Mouse (Mus musculus): Measurements from ENCODE around the gene Ccdc115. TPM values are rescaled to one million over a fixed set of nuclear protein-coding genes. Genes with fewer than 3 reads are reported as not detected.
"Not testable (repeated sequence)": the region's sequence is repeated elsewhere in the genome, so short reads cannot be mapped to it uniquely, and the experiment has no call there.

Ccdc115 gene
- polyA plus RNA-seq, 2 experiments from 2014 or later: 35.5 to 37.9 TPM

DNA sequence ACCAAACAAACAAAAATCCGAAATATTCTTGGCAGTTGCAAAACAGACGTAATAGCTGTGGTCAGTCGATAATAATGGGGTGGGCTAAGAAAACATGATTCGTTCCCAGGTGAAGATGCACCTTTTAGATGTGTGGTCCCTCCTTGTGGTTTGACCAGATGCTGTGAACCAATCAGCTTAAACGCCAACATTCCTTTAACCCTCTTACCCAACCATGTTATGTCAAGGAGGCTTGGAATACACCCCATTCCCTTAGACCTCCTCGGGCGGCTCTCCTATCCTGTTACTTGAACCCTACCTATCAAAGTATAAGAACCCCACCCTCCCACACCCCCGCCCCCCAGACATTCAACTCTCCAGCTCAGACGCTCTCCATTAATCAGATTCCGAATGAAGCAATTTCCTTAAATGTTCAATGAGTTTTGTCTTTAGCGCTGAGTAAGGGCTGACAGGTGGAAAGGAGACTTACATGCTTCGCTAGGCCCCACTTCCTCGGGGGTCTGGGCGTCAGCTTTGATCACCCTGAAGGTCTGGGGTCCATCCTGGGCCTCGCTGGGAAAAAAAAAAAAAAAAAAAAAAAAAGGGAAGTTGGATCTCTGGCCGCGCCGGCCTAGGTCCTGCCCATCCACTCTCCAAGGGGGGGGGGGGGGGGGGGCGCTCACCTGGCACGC is 956 bp downstream of the Ccdc115 start:
- ATAC-seq: no peak

DNA sequence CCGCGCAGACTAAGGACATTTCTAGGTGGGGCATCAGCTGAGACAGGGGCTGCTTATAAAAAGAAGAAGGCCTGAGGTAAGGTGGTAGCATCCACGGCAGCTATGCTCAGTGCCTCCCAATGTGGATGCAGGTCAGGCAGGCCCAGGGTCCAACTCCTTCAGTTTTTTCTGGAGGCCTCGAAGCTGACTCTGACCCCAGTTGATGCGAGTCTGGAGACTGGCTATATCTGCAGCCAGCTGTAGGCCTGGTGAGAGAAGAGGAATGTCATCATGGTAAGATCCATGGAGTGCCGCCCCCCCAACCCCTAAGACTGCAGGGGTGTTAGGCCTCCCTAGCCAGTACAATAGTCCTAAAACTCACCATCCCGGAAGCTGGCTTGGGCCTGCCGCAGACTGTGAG is 2.1 kb downstream of the Ccdc115 start:
- ATAC-seq: not testable (repeated sequence)

DNA sequence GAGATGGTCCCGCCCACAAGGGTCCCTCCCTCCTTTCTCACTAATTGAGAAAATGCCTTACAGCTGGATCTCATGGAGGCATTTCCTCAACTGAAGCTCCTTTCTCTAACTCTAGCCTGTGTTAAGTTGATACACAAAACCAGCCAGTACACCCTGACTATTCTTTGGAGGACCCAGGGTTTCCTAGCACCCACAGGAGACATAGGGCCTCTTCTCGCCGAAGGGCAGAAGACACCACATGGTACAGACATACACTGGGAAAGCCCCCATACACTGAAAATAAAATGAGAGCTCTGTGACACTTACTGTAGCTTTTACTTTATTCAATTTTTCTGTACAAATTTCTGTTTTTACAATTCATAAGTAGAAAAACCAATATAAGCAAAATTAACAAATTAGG is 3.1 kb downstream of the Ccdc115 start:
- no peak for ATAC-seq

DNA sequence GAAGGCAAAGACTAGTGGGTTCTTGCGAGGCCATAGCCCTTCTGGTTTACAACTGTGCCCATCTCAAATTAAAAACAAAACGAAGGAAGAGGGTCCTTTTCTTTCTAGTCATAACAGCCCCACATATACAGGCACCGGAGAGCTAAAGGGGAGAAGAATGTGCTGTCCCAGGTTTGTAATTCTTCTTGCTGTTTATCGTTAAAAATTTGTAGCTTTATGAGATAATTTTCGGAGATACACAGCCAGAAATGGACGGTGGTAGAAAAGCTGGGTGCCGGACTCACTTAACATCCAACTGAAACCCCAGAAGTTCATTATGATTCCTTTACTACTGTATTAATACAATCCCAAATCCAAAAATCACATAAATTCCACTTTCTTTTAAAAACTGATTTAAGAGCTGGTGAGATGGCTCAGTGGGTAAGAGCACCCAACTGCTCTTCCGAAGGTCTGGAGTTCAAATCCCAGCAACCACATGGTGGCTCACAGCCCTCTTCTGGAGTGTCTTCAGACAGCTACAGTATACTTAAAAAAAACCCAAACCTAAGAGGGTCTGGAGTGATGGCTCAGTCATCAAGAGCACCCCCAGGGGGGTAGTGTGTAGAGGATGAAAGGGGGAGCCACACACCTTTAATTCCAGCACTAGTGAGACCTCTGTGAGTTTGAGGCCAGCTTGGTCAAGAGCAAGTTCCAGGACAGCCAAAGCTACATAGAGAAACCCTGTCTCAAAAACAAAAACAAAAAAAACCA is 3.9 kb downstream of the Ccdc115 start:
- no peak for ATAC-seq

DNA sequence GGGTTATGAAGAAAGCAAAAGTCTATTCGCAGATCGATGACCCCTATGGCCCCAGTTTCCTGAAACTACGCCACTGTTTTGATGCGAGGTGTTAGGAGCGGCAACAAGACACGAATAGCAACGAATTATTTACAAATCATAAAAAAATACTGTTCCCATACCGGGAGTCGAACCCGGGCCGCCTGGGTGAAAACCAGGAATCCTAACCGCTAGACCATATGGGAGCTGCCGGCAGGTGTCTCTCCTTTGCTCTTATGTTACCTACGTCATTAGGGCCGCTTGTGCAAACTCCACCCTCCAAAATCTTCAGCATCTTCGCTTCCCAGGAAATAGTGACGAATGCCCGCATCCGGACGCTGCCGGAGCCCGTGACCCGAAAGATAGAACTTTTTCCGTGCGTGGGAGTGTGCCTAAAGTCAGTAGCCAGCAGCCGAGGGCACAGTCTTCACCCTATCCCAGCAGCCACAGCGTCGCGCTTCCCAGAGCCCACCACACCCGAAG is 4.8 kb downstream of the Ccdc115 start:
- ATAC-seq: peak; percentile 12

DNA sequence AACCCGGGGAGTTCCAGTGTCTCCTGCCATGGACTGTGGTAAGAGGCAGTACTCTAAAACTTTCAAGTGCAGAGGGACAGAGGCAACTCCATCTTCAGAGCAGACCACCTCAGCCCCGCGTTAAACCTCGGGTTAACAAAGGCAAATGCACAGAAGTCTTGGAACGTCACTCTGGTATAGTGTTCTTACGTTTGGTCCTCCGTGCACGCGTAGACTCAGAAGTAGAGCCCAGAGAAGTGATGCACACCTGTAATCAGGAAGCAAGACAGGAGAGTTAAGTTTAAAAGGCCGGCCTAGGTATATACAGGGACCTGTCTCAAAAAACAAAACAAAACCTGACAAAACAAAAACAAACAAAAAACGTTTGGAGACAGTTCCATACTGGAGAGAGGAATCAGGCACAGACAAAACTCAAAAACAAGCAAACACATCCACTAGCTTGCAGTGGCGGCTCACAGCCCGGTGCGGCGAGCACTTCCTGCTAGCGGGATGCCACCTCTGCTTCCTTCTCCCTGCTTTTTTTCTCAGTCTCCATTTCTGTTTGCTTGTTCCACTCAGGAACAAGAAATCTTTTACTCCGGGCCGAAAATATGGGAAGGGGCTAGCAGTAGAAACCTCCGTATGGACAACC is 5.5 kb downstream of the Ccdc115 start:
- ATAC-seq: peak; percentile 48

DNA sequence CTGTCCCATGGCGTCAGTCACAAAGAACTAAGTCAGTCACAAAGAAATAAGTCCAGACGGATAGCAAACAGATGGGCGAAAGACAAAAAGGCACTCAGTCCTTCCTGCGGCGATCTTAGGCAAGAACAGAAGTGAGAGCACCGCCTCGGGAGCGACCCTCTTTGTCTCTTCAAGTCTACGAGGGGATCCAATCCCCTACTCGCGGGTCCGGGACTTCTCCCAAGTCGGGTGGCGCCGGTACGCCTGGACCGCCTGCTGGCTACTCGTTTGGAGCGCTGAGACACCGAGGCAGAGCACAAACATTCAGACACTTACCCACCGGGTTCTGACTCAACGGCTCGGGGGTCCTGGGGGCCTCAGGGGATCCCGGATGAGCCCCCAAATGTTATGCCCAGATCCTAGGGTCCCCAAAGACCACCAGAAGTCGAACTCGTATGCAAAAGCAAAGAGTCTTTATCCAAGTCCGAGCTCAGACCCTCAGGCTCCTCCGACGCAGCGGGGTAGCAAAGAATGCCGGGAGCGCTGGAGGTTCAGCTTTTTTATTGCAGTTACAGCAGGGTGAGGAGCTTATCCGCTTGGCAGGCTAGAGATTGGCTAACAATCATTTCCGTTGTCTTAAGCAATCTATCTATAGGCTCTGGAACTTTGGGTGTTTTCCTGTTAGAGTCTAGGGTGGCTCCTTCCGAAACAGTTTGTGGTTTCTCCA is 6.5 kb downstream of the Ccdc115 start:
- ATAC-seq: peak; percentile 46

DNA sequence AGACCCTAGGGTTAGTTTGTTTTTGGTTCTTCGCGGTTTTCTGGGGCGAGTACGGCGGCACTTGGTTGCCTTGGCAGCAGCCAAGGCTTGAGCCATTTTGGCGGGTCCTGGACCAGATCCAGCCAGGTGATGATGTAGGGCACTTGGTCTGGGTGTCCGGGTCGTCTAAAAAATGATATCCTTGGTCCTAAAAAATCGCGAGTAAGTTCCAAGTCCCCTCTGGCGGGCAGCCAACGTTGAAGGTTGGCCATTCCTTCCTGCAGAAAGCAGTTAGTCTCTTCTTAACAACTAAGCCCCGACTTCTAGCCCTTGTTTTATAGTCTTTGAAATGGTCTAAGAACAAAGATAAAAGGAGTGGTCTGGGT is 7.1 kb downstream of the Ccdc115 start:
- ATAC-seq: no peak

DNA sequence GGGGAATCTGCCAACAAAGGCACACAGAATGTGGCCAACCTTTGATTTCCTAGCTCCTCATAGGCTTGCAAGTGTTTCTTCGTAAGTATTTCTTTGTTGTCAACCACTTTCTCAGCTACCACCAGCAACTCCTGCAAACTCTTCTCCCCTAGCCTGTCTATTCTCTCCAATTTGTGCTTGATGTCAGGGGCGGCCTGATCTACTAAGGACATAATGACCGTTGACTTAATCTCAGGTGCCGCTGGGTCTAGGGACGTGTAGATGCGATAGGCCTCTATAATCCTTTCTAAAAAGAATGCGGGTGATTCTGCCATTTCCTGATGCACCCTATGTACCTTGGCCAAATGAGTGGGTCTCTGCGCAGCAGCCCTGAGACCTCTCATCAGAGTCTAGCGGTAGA is 8.0 kb downstream of the Ccdc115 start:
- ATAC-seq: no peak

DNA sequence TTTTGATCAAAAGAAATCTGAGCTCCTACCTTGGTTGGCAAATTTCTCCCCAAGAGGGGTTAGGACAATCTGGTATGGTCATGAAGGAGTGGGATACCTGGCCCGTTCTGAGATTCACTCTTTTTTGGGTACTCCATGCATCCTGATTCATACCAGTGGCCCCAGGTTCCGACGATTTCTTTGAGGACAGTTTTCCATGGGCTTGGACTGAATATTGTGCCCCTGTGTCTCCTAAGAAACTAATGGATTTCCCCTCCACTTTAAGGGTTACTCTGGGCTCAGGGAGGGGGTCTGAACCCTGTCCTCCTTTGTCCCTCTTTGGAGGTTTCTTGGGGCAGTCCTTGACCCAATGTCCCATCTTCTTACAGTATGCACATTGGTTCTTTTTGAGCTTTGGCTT is 8.5 kb downstream of the Ccdc115 start:
- ATAC-seq: no peak

DNA sequence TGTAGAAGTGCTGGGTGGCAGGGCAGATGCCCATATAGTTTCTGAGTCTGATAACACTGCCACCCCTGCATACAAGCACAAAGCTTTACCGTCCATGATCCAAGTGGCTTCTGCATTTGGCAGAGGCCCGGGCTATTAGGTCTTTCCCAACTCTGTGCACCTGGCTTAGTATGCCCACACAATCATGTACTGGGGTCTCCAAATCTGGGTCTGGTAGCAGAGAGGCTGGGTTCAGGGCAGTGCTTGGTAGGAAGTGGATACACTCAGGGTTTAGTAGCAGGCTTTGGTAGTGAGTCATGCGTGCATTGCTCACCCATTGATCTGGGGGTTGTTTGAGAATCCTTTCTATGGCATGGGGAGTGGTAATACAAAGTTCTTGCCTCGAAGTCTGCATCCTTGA is 10.2 kb downstream of the Ccdc115 start:
- ATAC-seq: no peak

DNA sequence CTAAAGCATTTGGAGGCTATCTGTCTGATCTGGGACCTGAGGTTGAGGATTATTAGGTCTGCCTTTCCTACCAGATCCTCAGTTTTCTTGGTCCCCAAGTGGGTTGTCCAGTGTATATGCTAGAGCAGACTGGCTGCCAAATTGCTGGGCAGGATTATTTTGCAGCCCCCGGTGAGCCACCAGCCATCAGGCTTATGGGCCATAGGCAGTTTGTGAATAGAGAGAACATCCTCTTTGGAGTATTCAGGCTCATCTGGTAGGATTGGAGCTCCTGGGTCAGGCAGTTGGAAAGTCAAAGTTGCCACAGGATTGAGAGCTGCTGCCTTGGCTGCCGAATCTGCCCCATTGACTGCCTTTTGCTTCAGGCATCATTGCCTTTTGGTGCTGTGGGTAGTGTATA is 11.0 kb downstream of the Ccdc115 start:
- no peak for ATAC-seq

DNA sequence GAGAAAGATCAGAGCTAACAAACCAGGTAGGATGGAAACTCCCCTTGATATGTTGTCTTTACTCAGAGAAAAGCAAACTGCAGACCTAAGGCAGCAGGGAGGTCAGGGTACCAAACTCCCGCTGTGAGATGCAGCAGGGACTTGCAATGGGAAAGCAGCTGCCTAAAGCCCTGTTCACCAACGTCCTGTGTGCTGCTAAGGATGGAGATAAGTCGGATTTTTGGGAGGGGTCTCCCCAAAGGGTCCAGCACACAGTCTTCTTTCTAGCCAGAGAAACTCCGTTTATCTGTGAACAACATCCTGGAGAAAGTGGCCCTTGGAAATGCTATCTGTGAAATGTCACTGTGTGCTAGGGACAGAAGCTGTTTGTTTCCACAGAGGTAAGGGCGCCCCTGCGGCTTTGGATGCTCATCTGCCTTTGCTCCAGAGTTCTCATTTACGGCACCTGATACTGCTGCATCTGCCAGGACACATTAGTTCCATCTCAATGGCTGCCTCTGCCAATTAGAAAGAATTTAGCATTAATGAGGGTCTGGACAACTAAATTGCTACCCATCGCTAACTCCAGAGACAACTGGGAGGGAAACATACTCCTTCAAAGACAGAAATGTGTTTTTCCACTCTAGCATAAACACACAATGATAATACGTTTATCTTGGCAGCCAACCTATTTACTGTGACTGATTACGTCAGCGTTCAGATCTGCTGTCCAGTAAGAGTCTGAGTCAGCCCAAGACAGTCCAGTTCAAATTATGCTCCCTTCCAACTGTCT is 40.1 kb downstream of the Ccdc115 start:
- no peak for ATAC-seq

DNA sequence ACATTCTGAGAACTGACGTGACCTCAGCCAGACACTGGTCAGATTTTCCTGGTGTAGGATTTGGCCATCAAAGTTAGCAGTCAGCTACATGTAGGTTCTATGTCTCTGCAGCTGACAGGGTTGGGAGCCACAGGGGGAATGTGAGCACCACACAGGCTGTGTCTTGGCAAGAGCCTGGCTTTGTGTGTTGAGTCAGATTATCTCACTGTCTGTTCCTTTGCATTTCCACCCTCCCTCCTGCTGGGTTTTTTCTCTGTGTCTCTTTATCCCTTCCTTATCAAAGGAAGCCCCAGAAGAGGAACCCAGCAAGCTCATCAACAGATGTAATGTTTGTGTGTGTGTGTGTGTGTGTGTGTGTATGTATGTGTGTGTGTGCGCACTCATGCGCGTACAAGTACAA is 43.2 kb downstream of the Ccdc115 start:
- no peak for ATAC-seq

DNA sequence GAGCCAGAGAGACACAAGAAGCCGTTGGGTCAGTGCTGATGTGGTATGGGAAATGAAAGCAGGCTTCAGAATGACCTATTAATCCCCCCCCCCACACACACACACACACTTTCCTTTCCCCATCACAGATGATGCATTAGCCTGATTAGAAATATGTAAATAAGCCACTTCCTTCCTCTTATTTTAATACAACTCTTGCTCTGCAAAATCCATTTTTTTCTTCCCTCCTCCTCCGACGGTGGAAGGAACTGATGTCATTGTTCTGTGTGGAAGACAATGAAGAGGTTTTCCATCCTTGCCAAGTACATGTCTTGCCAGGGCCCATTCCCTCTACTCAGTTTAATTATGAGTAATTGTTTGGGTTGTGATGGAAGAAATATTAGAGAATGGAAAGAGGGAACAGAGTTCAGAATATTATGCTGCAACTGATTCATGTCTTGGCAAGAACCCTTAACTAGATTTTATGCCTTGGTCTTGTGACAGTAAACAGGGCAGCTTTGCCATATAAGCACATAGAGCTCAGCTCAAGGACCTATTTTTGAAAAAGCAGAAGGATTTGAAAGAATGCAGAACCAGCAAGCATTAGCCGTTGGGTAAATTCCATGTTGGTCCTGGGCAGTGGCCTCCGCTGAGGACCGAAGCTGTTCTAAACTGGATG is 50.1 kb downstream of the Ccdc115 start:
- ATAC-seq: no peak

DNA sequence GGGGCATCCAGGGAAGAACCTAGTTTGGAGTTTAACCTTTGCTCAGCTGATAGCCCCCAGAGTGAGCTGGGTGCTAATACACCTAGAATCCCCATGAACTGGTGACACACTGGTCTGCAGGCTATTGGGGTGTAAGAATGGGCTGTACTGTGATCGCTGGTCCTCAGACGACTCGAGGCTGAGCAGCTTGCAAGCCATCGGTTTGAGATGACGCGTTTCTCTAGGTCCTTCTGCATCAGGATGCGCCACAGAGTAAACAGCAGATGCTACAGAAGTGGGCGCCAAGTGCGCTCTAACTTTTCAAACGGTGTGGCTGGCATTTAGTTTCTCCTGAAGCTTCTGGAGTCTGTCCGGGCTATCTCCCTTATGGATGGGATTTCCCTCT is 50.6 kb downstream of the Ccdc115 start:
- no peak for ATAC-seq

DNA sequence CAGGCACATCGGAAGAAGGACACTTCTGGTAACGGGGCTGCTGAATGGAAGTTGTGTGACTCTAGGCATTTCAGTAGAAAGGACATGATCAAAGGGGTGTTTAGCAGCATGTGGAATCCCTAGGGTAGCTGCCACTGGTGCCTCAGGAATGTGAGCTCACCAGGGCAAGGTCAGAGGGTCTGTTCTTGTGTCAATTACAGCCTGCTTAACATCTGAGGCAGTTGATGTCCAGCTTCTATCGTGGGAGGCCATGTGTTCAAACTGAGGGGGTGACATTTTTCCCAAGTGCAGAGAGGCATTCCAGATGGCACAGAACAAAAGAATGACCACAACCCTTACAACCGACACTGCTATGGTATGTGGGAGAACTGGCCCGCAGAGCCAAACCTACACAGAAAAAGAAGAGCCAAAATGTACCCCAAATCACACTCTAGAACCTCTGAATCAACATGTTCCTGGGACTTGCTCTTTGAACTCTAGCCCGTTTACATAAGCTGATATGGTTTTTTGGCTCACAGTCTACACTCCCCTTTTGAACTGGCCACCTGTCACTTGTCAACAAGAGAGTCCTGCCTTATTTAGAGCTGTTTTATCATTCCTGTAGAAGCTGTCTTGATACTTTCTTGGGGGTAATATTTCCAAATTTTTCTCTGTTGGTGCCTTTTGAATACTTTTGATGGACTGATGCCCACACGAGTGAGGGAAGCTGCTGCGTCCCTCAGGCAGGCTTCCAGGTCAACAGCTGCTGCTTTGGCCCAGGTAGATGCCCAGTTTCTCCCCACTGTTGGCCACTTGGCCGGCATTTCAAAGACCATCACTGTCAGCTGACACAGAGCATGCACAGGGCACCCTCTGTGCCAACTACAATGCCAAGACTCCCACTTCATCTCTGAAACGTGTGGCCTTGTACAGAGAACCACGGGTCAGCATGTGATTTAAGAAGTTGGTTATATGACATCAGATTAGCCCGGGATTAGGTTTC is 51.8 kb downstream of the Ccdc115 start:
- no peak for ATAC-seq

Data from activated CD4-positive, CD25-positive, alpha-beta regulatory T cell, adult 4 months (primary cell).